8 mouse cellular contexts compared by ENCODE assay signal in genomic region chr8:122577116-122577515, GRCm38 (mm10). TPM values are rescaled to one million over a fixed set of nuclear protein-coding genes. Genes with fewer than 3 reads are reported as not detected.
A peak's percentile ranks its signal among the peaks of the same experiment; 100 is the strongest.
DNase-seq lines count a peak whose midpoint lies in the region; ATAC-seq and TF ChIP-seq lines count a peak whose summit lies in the region.

No protein-coding gene starts in this region.

- H3K9ac ChIP-seq in forebrain, embryonic 15.5 days (replicated peaks): peak overlapping the region; percentile 65; the same call in 1 of the 2 replicates
- no peak overlapping the region for H3K9ac ChIP-seq in liver, embryonic 15.5 days

- H3K4me1 ChIP-seq in E14TG2a.4 (replicated peaks; ENCODE audit: low read depth, low read length): peaks cover 87% of the 10 kb centered on the region
- peaks cover 34% of the 10 kb centered on the region for H3K4me1 ChIP-seq in forebrain, embryonic 15.5 days
- H3K4me1 ChIP-seq in liver, embryonic 15.5 days (replicated peaks): peaks cover 53% of the 10 kb centered on the region

- H3K4me2 ChIP-seq in forebrain, embryonic 15.5 days (replicated peaks): peak overlapping the region; percentile 78
- H3K4me2 ChIP-seq in liver, embryonic 15.5 days: peak overlapping the region; percentile 98

- peak overlapping the region; percentile 90 for H3K27ac ChIP-seq in gastrocnemius, adult 2 months
- H3K27ac ChIP-seq in forebrain, embryonic 15.5 days (replicated peaks): peak overlapping the region; percentile 42; the same call in 1 of the 2 replicates
- peak overlapping the region; percentile 80; the same call in 1 of the 2 replicates for H3K27ac ChIP-seq in liver, embryonic 15.5 days (replicated peaks)

- H3K9me3 ChIP-seq in E14TG2a.4 (ENCODE audit: low read length): no peaks in the 10 kb centered on the region
- H3K9me3 ChIP-seq in forebrain, embryonic 15.5 days: no peaks in the 10 kb centered on the region
- H3K9me3 ChIP-seq in liver, embryonic 15.5 days (replicated peaks): no peaks in the 10 kb centered on the region

- no peaks in the 10 kb centered on the region for H3K27me3 ChIP-seq in E14TG2a.4 (ENCODE audit: insufficient read depth, low read length)
- no peaks in the 10 kb centered on the region for H3K27me3 ChIP-seq in forebrain, embryonic 15.5 days
- no peaks in the 10 kb centered on the region; the same call in 1 of the 2 replicates for H3K27me3 ChIP-seq in liver, embryonic 15.5 days

- H3K36me3 ChIP-seq in E14TG2a.4 (ENCODE audit: insufficient read depth, low read length): peaks cover 36% of the 10 kb centered on the region
- H3K36me3 ChIP-seq in forebrain, embryonic 15.5 days: peaks cover 9% of the 10 kb centered on the region; the same call in 1 of the 2 replicates
- peaks cover 23% of the 10 kb centered on the region for H3K36me3 ChIP-seq in liver, embryonic 15.5 days (replicated peaks)

- WGBS in forebrain, embryonic 15.5 days: 30% methylated on average over 10 of the region's 10 CpGs
- 51% methylated on average over 10 of the region's 10 CpGs for WGBS in liver, embryonic 15.5 days (ENCODE audit: insufficient replicate concordance)

- no peak for TF ChIP-seq CTCF in gastrocnemius, adult 2 months (IDR thresholded peaks at IDR 0.05)
- no peak for TF ChIP-seq CTCF in E14TG2a.4 (conservative IDR thresholded peaks at IDR 0.05; ENCODE audit: low read length)

- DNase-seq in gastrocnemius, adult 2 months: no peak
- no peak for DNase-seq in gastrocnemius, postnatal 25 days
- no peak for DNase-seq in right cerebral cortex, postnatal 36 days (ENCODE audit: low spot score in 2 of 2)
- no peak for DNase-seq in spleen, postnatal 14 days (ENCODE audit: low spot score in 2 of 2)
- DNase-seq in yolk sac, embryonic 10.5 days (ENCODE audit: low spot score): no peak

- peak; percentile 36; the same call in 1 of the 2 replicates for ATAC-seq in forebrain, embryonic 15.5 days (replicated peaks)
- ATAC-seq in liver, embryonic 15.5 days (ENCODE audit: insufficient read depth): no peak

- intact Hi-C loops in gastrocnemius, adult 2 months (cut with DNase I): no loop called here

- H3K4me3 ChIP-seq in gastrocnemius, adult 2 months: peak overlapping the region; percentile 95
- peak overlapping the region; percentile 96 for H3K4me3 ChIP-seq in E14TG2a.4 (replicated peaks; ENCODE audit: low read length)
- peak overlapping the region; percentile 76 for H3K4me3 ChIP-seq in forebrain, embryonic 15.5 days
- H3K4me3 ChIP-seq in liver, embryonic 15.5 days (replicated peaks): peak overlapping the region; percentile 73; the same call in 1 of the 2 replicates

RNA-seq across cellular contexts. Expression of gene Aprt, which starts 0.4 kb away (rescaled TPM):
- 10 to 100 TPM; 40.5 to 44.8 TPM for total RNA-seq in gastrocnemius, adult 2 months (2021)
- 10 to 100 TPM; 35.7 to 36.9 TPM for total RNA-seq in gastrocnemius, postnatal 25 days (2021)
- 187 TPM in 2 replicates for polyA plus RNA-seq in forebrain, embryonic 15.5 days (2015; fragmentation: Nextera tagmentation; extraction: Ambion mirVana)
- polyA plus RNA-seq in liver, embryonic 15.5 days (2015; fragmentation: Nextera tagmentation; extraction: Ambion mirVana): 187 and 214 TPM in 2 replicates

RNA-seq across cellular contexts. Expression of gene Cdt1, which starts 9.3 kb away (rescaled TPM):
- 1 to 10 TPM in 1 of 2 experiments, under 1 TPM in 1; 0.78 to 1.5 TPM for total RNA-seq in gastrocnemius, adult 2 months (2021)
- total RNA-seq in gastrocnemius, postnatal 25 days (2021): 1 to 10 TPM in 1 of 2 experiments, under 1 TPM in 1; 0.82 to 1.1 TPM
- polyA plus RNA-seq in forebrain, embryonic 15.5 days (2015; fragmentation: Nextera tagmentation; extraction: Ambion mirVana): 14.6 and 16.3 TPM in 2 replicates
- 45.9 and 46.0 TPM in 2 replicates for polyA plus RNA-seq in liver, embryonic 15.5 days (2015; fragmentation: Nextera tagmentation; extraction: Ambion mirVana)

RNA-seq across cellular contexts. Expression of gene Piezo1, which starts 26.0 kb away (rescaled TPM):
- total RNA-seq in gastrocnemius, adult 2 months (2021): 10 to 100 TPM; 11.3 to 25.5 TPM
- 10 to 100 TPM; 12.3 to 14.0 TPM for total RNA-seq in gastrocnemius, postnatal 25 days (2021)
- polyA plus RNA-seq in forebrain, embryonic 15.5 days (2015; fragmentation: Nextera tagmentation; extraction: Ambion mirVana): 2.1 and 2.6 TPM in 2 replicates
- 12.4 and 17.4 TPM in 2 replicates for polyA plus RNA-seq in liver, embryonic 15.5 days (2015; fragmentation: Nextera tagmentation; extraction: Ambion mirVana)

RNA-seq across cellular contexts. Expression of gene Galns, which starts 34.1 kb away (rescaled TPM):
- 1 to 10 TPM; 1.0 to 1.1 TPM for total RNA-seq in gastrocnemius, adult 2 months (2021)
- total RNA-seq in gastrocnemius, postnatal 25 days (2021): 1 to 10 TPM; 1.3 to 1.8 TPM
- 4.4 and 4.5 TPM in 2 replicates for polyA plus RNA-seq in forebrain, embryonic 15.5 days (2015; fragmentation: Nextera tagmentation; extraction: Ambion mirVana)
- polyA plus RNA-seq in liver, embryonic 15.5 days (2015; fragmentation: Nextera tagmentation; extraction: Ambion mirVana): 8.2 and 8.8 TPM in 2 replicates

RNA-seq across cellular contexts. Expression of gene Trappc2l, which starts 34.3 kb away (rescaled TPM):
- 10 to 100 TPM; 39.3 to 45.5 TPM for total RNA-seq in gastrocnemius, adult 2 months (2021)
- 10 to 100 TPM; 37.9 to 40.3 TPM for total RNA-seq in gastrocnemius, postnatal 25 days (2021)
- 80.4 and 87.9 TPM in 2 replicates for polyA plus RNA-seq in forebrain, embryonic 15.5 days (2015; fragmentation: Nextera tagmentation; extraction: Ambion mirVana)
- polyA plus RNA-seq in liver, embryonic 15.5 days (2015; fragmentation: Nextera tagmentation; extraction: Ambion mirVana): 24.2 and 33.1 TPM in 2 replicates
